Mouse (Mus musculus): ENCODE results near the gene Ndufab1.

DNA sequence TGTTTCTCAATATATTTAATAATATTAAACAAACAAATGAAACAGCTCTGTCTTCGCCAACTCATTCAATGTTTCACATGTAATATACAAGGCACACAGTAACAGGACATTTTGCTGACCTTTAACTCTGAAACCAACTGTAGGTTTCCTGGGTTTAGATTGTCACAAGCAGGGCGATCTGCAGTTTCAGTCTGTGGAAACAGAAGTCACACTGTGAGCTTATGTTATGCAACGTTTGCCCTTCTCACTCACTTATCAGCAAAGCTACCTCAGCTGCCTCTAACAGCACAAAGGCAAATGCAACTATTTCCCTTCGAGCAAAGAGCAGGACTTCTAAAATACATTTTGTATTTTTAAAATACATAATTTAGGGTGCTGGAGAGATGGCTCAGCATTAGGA, 21.8 kb upstream of the Ndufab1 start:
- no peak for TF ChIP-seq MXI1 (IDR thresholded peaks at IDR 0.05; ENCODE audit: low read depth, low read length)
- no peak for TF ChIP-seq CTCF (conservative IDR thresholded peaks at IDR 0.05 in 1 of 2, IDR thresholded peaks at IDR 0.05 in 1 of 2; ENCODE audit: low read depth in 2 of 2, low read length in 2 of 2)
- no peak for TF ChIP-seq POLR2A (IDR thresholded peaks at IDR 0.05; ENCODE audit: low read depth, low read length)
- TF ChIP-seq HCFC1 (IDR thresholded peaks at IDR 0.05; ENCODE audit: low read depth, low read length): no peak
